Mouse (Mus musculus) heart, postnatal 14 days (tissue): ENCODE data around the gene Col4a2. TPM values are rescaled to one million over a fixed set of nuclear protein-coding genes. Genes with fewer than 3 reads are reported as not detected.

ENCODE experiments used
- DNase-seq, 2 experiments: peaks; one replicate each; pipeline ENCODE4 v3.0.0; 2021 to 2022
- intact Hi-C: fragments of 180-260 bp; cut with DNase I; formaldehyde crosslinking; loops from one replicate; pipeline ENCODE4 v1.15.1; 2025
- total RNA-seq, 2 experiments: library from RNA; stranded (reverse); gene quantifications; 2 replicates each; pipeline ENCODE4 v1.2.3; 2021

The Col4a2 gene
- total RNA-seq, 2 experiments from 2014 or later = 570 to 571 TPM

DNA sequence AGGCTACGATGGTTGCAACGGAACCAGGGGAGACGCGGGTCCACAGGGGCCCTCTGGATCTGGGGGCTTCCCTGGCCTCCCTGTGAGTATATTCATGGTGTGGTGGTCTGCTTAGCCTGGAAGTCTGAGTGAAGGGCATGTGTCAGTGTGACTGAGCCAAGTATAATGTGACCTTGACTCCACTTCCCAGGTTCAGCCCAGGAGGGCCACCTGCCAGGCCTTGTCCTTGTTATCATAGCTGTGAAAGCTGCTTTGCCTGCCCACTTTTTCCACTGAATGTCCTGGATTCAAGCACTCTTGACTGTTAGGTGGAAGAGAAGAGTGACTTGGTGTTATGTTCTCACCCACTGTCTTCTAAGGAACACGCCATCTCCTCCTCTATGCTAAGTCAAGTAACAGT, 88.6 kb downstream of the Col4a2 start:
- intact Hi-C loops = no loop called here
- peak in 1 of 2 experiments; percentile 63 for DNase-seq

DNA sequence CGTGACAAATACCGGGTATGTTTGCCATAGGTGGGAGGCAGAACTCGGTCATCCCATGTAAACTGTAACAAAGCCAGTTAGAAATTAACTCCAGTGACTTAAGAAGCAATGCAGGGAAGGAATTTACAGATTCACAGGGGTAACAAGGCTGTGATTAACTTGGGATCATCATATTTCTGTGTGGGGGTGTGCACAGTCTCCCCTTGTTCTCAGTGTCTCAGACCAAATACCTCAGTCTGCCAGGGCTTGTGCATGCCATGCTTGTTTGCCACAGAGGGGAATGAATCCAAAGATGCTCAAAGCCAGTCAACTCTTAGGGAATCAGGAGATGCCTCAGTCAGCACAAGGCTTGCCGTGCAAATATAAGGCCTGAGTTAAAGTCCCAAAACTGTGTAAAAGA, 89.6 kb downstream of the Col4a2 start:
- intact Hi-C loops = no loop called here
- DNase-seq = no peak

- intact Hi-C loops = no loop called here
These were observed 91.2 kb downstream of the Col4a2 start for GRCm38 (mm10) chr8:11403813-11404212.

GRCm38 (mm10) chr8:11404614-11405013, 92.0 kb downstream of the Col4a2 start:
- no peak for DNase-seq
- intact Hi-C loops = no loop called here

More at GRCm38 (mm10) chr8:11403813-11404212, 91.2 kb downstream of the Col4a2 start:
- no peak for DNase-seq

DNA sequence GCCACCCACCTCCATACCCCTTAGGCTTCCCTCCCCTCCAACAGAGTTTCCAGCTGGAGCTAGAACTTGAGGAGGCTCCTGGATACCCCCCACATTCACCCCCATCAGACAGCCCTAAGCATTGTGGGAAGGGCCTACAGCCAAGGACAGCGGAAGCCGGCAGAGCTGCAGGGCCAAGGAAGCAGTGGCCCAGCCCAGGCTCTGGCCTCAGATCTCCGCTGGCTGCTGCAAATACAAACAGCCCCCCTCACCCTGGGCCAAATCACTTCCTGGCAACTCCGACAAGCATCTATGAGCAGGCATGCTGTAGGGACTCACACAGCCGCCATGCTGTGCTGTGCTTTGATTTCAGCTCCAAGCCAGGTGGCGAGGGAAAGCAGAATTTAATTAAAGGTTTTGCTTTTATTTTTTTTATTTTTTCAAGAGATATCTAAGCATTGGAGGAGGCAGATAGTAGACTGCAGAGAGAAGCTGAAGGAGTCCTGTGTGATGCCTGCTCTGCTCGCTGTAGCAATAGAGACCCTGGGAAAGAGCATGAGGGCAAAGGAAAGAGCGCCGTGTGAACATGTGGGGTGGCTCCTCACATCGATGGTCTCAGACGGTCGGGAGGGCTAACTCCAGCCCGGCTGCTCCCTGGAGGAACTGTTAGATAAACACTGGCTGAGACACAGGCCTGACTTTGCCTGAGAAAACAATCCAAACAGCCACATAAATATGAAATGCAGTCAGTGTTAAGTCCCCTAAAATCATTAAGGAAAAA, 93.3 kb downstream of the Col4a2 start:
- intact Hi-C loops = no loop called here

DNA sequence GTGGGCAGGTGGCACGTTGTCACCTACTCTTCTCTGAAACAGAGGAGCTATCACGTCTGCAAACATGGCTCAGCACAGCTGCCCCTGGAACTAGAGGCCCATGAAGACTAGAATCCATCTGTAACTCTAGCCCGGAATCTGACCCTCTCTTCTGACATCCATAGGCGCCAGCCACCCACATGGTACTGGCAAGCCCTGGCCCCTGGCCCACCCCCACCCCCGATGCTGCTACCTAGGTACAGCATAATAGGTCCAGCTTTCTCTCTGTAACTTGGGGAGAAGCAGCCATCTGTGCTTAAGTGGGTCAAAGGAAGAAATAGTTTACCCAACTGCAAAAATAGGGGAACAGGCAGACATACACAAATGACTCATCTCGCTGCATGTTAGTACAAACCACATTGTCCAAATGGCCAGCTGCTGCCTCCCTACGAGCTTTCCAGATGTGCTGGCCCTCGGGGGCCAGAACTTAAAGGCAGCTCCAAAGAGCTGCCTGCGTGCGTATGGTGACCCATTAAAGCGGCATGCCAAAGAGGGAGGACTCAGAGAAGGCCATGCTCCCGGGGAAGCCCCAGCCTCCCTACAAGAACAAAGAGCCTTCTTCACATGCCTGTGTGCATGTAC, 99.0 kb downstream of the Col4a2 start:
- DNase-seq = peak; percentile 64 to 71
- intact Hi-C loops = no loop called here

More for the DNA sequence above, 93.3 kb downstream of the Col4a2 start:
- DNase-seq = peak; percentile 79 to 82

DNA sequence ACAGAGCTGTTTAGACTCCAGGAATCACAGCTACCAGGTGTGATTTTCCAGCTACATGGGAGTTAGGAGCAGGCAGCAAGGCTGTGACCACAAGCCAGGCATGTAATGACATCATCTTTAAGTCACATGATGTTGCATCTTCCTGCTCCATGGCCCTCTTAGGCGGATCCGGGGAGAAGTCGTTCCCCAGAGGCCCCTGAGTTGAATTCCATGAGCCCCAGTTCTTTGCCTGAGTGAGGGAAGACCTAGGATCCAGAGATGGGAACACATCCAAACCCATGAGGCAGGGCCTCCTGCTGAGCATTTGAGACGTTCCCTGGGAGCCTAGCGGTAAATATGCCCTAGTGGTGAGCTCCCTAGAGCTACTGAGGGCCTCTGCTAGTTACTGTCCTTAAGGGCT, 99.8 kb downstream of the Col4a2 start:
- no peak for DNase-seq
- intact Hi-C loops = no loop called here

- intact Hi-C loops = no loop called here
- no peak for DNase-seq
These were observed 101.7 kb downstream of the Col4a2 start for GRCm38 (mm10) chr8:11414304-11414703.

DNA sequence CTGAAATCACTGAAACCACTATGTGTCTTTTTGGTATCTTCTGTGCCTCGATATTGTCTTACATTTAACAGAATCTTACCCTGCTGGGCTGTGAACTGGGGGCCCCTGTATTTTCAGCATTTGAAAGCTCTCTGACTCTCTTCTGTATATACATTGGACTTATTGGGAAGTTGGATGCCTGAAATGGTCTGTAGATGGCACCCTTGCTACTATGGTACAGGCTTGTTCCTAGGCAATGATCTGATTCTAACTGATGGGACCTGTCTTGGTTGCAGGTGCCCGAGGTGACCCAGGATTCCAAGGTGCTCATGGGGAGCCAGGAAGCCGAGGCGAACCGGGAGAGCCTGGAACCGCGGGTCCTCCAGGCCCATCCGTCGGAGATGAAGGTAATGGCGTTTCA, 102.5 kb downstream of the Col4a2 start:
- intact Hi-C loops = no loop called here
- no peak for DNase-seq

- DNase-seq = peak in 1 of 2 experiments; percentile 44
- intact Hi-C loops = no loop called here
These were observed 105.2 kb downstream of the Col4a2 start for GRCm38 (mm10) chr8:11417762-11418161.

DNA sequence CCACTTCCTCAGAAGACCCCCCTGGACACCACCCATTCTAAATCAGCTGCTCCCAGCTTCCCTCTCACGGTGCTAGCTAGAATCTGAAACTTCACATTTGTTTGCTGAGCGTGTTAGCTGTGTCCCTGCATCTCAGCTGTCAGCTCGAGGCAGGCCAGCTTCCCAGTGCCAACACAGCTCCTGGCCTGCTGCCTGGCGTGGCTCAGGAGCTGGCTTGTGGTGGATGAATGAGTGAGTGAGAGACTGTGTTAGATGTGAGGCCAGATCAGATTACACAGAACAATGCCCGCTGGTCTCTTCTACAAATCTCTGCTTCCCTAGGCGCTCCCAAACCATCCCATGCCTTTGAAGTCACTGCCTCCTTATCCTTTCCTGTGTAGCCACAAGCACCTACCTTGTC, 106.6 kb downstream of the Col4a2 start:
- peak; percentile 66 to 76 for DNase-seq
- intact Hi-C loops = no loop called here

GRCm38 (mm10) chr8:11419645-11420044, 107.0 kb downstream of the Col4a2 start:
- intact Hi-C loops = no loop called here
- peak; percentile 65 to 80 for DNase-seq

GRCm38 (mm10) chr8:11421105-11421504, 108.5 kb downstream of the Col4a2 start:
- peak; percentile 73 to 75 for DNase-seq
- intact Hi-C loops = loop anchor here (1.0 kb wide), 1 partner anchor 168 kb away; no protein-coding TSS in a partner anchor

DNA sequence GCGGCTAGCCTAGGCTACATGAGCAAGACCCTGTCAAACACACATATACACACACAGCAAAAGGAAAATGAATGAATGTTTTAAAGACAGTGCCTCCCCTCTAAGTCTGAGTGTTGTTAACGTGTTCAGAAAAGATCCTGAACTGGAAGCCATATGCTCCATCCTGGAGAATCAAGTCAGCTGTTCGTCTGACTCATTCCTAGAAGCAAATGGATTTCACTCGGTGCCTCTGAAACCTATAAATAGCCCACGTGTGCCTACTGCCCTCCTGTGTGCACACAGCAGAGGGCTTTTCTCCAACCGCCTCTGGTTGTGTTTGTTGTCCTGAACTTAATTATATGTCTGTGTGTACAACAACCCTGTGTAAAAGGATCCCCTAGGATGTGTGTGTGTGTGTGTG, 109.4 kb downstream of the Col4a2 start:
- no peak for DNase-seq
- intact Hi-C loops = loop anchor here (1.0 to 2.0 kb wide), 2 partner anchors 65 to 169 kb away; no protein-coding TSS in a partner anchor

DNA sequence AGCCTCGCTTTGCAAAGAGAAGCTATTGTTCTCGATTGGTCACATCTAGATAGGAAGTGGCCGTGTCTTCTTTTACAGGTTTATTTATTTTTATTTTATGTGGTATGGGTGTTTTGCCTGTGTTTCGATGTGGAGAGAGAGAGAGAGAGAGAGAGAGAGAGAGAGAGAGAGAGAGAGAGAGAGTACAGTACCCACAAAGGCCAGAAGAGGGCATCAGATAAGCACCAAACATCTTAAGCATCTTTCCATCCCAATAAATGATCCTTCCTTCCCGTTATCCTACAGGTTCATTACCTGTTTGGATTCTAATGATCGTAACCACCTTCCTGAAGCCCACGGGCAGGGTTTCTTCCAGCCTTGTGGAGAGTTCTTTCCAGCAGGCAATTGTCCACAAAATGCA, 110.5 kb downstream of the Col4a2 start:
- intact Hi-C loops = loop anchor here (2.0 kb wide), 1 partner anchor 64 kb away; no protein-coding TSS in a partner anchor

GRCm38 (mm10) chr8:11430688-11431087, 118.1 kb downstream of the Col4a2 start:
- no peak for DNase-seq
- intact Hi-C loops = no loop called here

More for the DNA sequence above, 110.5 kb downstream of the Col4a2 start:
- DNase-seq = no peak

- intact Hi-C loops = no loop called here
- no peak for DNase-seq
These were observed 125.3 kb downstream of the Col4a2 start for GRCm38 (mm10) chr8:11437862-11438261.

- no peak for DNase-seq
These were observed 128.7 kb downstream of the Col4a2 start for GRCm38 (mm10) chr8:11441291-11441690.

GRCm38 (mm10) chr8:11443611-11444010, 131.0 kb downstream of the Col4a2 start:
- intact Hi-C loops = no loop called here
- no peak for DNase-seq

More at GRCm38 (mm10) chr8:11441291-11441690, 128.7 kb downstream of the Col4a2 start:
- intact Hi-C loops = no loop called here

DNA sequence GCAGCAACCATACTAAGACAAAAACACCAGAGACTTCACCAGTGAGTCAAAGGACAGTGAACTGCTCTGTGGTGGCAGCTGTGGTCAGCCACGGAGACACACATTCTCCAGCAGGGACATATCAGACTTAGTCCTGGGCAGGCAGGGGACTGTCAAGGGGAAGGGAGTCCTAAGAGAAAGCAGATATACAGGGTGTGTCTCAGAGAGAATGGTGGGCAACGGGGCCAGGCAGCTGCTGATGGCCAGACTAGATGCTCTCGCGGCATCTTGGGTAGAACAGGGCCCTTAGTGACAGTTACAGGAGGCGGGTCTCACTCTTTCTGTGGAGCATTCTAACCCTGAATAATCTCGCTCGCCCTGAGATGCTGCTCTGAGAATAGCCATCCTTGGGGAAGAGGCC, 131.6 kb downstream of the Col4a2 start:
- no peak for DNase-seq
- intact Hi-C loops = no loop called here

GRCm38 (mm10) chr8:11445790-11446189, 133.2 kb downstream of the Col4a2 start:
- DNase-seq = no peak
- intact Hi-C loops = no loop called here
